Mouse (Mus musculus) ES-Bruce4 (cell line): Measurements from ENCODE around the gene Aph1b.

ENCODE experiments used
- CTCF ChIP-seq: IDR thresholded peaks from one replicate; pipeline ENCODE4 v1.8.1; 2011; ENCODE audit warnings: low read depth, low read length
- EP300 ChIP-seq: IDR thresholded peaks from 2 replicates; pipeline ENCODE4 v1.6.1; 2011; ENCODE audit warnings: low read depth, low read length; ENCODE audit not compliant: insufficient read depth
- POLR2A ChIP-seq: IDR thresholded peaks from one replicate; pipeline ENCODE4 v1.8.1; 2011; ENCODE audit warnings: low read length; ENCODE audit not compliant: insufficient read depth

DNA sequence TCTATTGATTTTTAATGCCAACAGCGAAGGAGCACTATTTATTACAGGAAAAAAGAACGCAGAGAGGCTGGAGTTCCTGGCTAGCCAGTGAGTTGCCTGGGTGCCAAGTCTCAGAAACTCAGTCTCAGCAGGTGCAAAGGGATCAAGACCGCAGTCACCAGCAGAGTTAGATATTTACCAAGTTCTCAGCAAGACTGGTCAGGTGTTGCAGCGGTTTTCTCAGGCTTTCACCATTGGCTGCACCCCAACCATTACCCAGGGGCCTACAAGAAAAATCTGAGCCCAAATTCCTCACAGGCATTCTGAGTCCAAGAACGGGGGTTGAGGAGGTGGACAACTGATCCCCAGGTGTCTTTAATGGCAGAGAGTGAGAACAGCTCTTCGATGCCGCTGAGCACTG lies 38.6 kb upstream of the Aph1b start:
- TF ChIP-seq POLR2A (no peak), CTCF (no peak), EP300 (no peak)
